Mouse (Mus musculus) layer of hippocampus, postnatal 10 days (tissue): ENCODE data around the gene Ppa2. TPM values are rescaled to one million over a fixed set of nuclear protein-coding genes. Genes with fewer than 3 reads are reported as not detected.

Experiments used
- DNase-seq, 2 experiments: peaks; one replicate each; pipeline ENCODE4 v3.0.0; 2021; ENCODE audit warnings: low spot score in 2 of 2
- long read RNA-seq: library from polyadenylated mRNA; stranded (forward); transcript quantifications from one replicate; pipeline ENCODE4 v2.0.0, GENCODE M21; 2023
- total RNA-seq, 2 experiments: library from RNA; stranded (reverse); gene quantifications; 2 replicates each; pipeline ENCODE4 v1.2.3; 2021

The Ppa2 gene
- total RNA-seq = 10 to 100 TPM; 45.2 to 48.6 TPM
- long read RNA-seq, transcript Ppa2-201 (12 exons, 1,226 nt) = major isoform, 56 of 67 reads
- long read RNA-seq, partial matches to known transcripts = 1 of 67 reads
- long read RNA-seq, other reads (novel, unspliced or antisense) = 7 of 67 reads

- DNase-seq = peak; percentile 71 to 82
These were observed at the start of gene Ppa2 for GRCm38 (mm10) chr3:133309954-133310808. TSS of gene Ppa2 (plus strand) at chr3:133310110.

DNA sequence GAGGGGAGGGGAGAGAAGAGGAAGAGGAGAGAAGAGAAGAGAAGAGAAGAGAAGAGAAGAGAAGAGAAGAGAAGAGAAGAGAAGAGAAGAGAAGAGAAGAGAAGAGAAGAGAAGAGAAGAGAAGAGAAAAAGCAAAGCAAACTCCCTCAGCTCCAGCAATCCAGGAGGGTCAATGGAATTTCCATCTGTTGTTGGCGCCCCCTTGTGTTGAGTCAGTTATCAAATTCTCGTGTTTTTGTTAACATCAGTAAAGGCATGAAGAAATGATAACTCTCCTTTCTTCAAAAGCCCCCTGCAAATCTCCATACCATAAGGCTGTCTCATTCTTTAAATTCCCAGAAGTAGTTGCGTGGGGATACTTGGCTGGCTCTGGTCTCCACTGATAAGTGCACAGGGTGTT, 38.0 kb upstream of the Ppa2 start:
- peak; percentile 86 for DNase-seq

GRCm38 (mm10) chr3:133284587-133284986, 25.3 kb upstream of the Ppa2 start:
- DNase-seq = no peak

GRCm38 (mm10) chr3:133288795-133289194, 21.1 kb upstream of the Ppa2 start:
- DNase-seq = no peak

- DNase-seq = no peak
These were observed 5.6 kb upstream of the Ppa2 start for GRCm38 (mm10) chr3:133304328-133304727.

- no peak for DNase-seq
These were observed 1.5 kb upstream of the Ppa2 start for GRCm38 (mm10) chr3:133308361-133308760.

DNA sequence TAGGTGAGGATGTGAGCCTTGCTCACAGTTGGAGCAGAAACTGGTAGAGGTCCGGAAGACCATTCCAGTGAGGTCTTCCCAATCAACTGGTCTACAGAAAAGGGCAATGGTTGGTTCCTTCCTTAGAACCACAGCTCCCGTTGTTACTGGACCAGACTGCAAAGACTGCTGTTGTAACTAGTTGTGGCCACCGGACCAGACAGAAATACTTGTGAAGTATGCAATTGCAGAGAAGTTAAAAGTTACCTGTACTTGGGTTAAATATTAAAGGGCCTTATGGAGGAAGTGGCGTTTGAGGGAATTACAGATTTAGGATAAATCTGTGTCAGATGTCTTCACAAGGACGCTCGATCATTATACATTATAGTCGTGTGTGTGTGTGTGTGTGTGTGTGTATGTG, 551 bp upstream of the Ppa2 start:
- DNase-seq = no peak

GRCm38 (mm10) chr3:133310809-133311179, 884 bp downstream of the Ppa2 start:
- DNase-seq = peak in 1 of 2 experiments; percentile 35

DNA sequence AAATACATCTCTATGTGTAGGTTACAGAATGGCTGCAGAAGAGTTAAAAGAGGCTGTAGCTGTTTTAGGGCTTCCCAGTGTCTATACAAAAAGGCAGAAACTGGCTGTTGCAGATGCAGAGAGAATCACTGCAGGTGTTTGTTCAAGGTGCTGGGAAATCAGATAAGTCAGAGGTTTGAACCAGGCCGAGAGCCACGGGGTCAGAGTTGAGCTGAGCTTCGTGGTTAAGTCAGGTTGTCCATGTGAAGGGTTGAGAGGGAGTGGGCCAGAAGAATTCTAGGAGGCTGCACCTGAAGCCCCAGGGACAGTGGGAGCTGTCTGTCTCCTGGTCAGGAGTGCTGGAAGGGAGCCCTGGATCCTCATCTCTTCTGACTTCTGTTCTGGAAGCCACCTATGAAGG, 2.4 kb downstream of the Ppa2 start:
- no peak for DNase-seq

DNA sequence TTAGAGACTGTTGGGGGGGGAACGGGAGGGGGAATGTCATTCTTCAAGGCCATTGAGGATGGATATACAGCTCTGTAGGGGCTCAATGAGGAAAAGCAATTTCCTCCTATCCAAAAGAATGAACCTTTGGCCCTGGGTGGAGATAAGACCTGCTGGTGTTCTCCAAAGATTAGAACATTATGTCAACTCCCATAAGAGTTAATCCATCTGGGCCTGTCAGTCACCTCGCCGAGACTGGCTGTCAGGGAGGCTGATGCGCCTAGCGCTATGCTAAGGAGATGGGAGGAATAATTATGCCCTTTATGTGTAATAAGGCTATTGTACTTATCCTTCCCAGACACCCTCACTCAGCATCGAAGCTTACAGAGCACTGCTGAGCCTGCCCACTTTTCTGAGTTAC, 2.9 kb downstream of the Ppa2 start:
- no peak for DNase-seq

- no peak for DNase-seq
These were observed 3.7 kb downstream of the Ppa2 start for GRCm38 (mm10) chr3:133313491-133314199.

DNA sequence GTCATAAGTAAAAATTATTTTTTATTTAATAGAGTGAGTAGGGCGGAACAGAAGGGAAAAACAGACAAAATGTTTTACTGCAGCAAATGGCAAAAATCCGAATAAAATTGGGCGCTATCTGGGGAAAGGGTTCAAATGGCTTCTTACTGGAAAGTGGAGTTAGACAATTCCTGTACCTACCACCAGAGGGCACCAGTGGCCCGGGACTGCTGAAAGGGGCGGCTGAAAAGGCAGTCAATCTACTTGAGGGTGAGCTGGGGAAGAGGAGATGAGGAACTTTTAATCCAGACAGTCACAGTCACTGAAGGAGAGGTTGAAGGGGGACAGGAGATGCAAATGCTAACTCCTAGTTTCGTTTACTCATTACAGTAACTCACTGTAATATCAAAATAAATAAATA, 4.6 kb downstream of the Ppa2 start:
- DNase-seq = peak; percentile 80 to 86

- DNase-seq = no peak
These were observed 5.1 kb downstream of the Ppa2 start for GRCm38 (mm10) chr3:133315011-133315410.

DNA sequence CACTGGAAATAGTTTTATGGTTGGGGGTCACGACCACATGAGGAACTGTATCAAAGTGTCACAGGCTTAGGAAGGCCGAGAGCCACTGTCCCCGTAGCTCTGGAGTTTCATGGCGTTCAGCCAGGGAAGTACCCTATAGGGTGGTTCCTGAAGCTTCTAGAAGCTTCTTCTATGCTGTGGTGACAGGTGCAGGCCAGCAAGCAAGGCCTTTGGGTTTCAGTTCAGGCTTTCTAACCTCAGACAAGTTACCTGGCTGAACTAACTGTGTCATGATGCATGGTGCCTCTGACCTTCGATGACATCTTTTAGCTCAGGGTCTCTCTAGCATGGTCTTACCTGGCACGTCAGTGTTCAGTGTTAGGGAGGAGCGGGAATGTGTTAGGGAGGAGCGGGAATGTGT, 5.7 kb downstream of the Ppa2 start:
- DNase-seq = no peak

DNA sequence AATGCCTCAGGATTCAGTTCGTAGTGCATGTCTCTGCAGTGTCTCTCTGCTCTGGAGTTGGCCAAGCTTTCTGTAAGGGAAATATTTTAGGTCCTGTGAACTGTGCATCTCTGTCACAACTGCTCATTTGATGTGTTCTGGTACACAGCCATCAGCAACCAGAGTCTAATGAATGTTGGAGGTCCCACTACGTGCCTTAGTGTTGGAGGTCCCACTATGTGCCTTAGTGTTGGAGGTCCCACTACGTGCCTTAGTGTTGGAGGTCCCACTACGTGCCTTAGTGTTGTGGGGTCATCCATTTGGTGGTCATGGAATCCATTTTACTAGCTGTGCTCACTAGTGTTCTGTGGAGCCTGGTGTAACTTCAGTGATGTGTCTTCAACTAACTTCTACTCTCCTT, 7.9 kb downstream of the Ppa2 start:
- DNase-seq = no peak

DNA sequence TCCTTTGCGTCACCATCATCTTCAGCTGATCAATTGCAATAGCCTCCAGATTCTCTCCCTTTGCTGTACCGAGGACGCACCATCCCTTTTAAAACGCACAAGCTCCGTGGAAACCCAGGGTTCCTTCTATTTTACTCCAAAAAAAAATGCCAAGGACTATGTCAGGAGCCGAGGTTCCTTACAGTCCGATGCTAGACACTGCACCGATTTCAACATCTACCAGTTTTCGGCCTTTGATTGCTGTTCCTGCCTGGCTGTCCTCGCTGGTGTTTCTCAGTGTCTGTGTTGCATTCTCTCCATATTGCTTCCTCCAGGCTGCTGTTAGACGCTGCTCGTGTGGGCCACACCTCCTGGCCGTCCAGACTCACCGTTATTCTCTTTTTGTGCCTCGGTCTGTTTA, 8.7 kb downstream of the Ppa2 start:
- no peak for DNase-seq

DNA sequence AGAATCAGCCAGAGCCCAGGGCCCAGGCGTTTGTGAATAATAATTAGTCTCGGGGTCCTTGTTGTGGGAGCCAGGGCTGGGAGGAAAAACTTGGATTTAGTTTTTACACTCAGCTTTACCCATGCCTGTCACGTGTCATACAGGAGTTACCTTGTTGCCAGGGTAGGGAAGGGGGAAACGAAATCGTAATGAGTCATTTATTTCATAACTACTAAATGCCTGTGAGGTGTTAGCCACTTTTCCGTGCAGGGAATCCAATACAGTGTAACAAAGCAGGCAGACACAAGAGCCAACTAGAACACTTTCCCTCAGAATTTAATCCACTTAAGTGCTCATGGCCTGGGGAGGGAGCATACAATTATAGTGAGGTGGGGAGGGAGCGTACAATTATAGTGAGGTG, 9.9 kb downstream of the Ppa2 start:
- DNase-seq = no peak

DNA sequence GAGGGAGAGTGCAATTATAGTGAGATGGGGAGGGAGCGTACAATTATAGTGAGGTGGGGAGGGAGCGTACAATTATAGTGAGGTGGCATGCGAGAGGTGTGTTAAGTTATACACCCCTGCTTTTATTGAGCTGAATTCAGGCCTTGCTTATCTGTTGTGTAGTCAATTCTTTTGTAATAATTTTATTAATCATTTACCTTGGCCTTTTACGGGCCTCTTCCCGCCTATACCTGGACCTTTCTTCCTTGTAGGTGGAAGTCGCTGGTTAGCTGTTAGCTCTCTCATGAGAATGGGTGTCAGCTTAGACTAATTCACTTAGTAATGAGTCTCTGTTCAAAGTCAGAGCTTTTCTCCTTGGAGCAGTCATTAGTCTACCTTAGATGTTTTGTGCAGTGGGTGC, 10.4 kb downstream of the Ppa2 start:
- no peak for DNase-seq

- no peak for DNase-seq
These were observed 12.0 kb downstream of the Ppa2 start for GRCm38 (mm10) chr3:133321928-133322327.

- DNase-seq = no peak
These were observed 12.6 kb downstream of the Ppa2 start for GRCm38 (mm10) chr3:133322552-133322951.

- DNase-seq = no peak
These were observed 15.2 kb downstream of the Ppa2 start for GRCm38 (mm10) chr3:133325135-133325534.

- DNase-seq = no peak
These were observed 18.6 kb downstream of the Ppa2 start for GRCm38 (mm10) chr3:133328551-133328950.
